Mouse (Mus musculus): ENCODE data around the gene Abcg5.

Gene Abcg5

DNA sequence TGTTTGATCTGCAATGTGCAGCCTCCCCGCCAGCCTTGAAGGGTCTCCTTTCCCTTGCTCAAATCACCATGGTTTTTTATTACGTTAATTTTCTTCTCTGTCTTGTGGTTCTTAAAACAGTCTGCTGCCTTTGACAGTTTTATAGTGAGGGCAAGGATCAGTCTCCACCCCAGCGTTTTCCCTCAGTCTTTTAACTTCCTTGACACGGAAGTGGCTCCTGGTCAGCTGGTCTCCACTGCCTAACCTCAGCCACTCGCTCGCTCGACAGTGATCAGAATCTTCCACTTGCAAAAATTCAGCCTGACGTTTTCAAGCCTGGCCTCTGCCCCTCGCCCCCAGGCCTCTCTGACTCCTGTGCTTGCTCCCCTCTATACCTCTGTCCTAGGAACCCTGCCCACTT is 17.1 kb downstream of the Abcg5 start:
- no peak for TF ChIP-seq GATA4 (IDR thresholded peaks at IDR 0.05; ENCODE audit: insufficient replicate concordance, low read length)

DNA sequence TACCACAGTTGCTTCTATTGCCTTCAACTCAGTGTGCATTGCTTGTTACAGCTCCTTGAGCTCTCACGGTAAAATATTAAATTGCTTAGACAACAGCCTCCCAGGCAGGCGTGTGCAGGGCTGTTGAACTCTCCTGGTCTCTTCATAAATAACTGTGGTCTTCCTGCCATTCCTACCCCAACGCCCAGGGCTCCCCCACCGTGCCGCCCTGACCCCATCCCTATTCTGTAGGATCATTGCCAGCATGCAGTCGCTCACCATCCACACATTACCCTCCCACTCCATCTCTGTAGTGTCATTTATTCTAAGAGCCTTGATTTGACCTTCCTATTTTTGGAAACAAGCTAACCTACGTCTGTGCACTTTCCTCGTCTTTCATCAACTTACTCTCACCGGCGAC is 17.8 kb downstream of the Abcg5 start:
- no peak for TF ChIP-seq GATA4 (IDR thresholded peaks at IDR 0.05; ENCODE audit: insufficient replicate concordance, low read length)

DNA sequence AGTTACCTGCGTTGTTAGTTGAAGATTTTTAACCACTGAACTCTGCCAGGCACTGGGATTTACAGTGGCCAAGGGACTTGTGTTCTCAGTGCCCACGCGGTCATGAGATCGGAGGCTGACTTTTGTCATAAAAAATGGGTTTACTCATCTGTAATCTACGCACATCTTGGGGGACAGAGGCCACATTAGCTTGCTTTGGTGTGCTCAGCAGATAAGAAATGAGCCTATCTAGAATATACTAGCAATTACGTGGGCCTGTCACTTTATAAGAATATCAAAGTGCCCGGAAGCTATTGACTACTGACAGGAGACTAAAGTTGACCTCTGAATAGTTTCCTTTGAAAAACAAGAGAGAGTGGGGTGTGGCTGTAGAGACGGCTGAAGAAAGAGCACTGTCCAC is 23.9 kb downstream of the Abcg5 start:
- no peak for TF ChIP-seq GATA4 (IDR thresholded peaks at IDR 0.05; ENCODE audit: insufficient replicate concordance, low read length)

DNA sequence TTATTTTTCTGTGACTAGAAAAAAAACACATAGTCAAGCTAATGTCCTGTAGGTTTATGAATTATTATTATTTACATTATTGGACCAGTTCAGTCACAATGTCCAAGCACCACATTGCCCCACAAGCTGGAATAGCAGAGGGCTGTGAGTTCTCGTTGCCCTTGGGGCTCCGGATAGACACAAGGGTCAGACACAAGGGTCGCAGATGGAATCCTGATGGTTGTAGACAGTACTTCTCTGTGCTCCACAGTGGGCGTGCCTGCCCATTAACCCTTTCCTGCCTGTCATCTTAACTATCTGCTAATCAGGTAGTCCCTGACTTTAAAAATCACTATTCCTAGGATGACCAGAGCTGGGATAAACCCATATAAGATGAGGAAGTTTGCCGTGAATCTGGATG is 24.6 kb downstream of the Abcg5 start:
- no peak for TF ChIP-seq GATA4 (IDR thresholded peaks at IDR 0.05; ENCODE audit: insufficient replicate concordance, low read length)

DNA sequence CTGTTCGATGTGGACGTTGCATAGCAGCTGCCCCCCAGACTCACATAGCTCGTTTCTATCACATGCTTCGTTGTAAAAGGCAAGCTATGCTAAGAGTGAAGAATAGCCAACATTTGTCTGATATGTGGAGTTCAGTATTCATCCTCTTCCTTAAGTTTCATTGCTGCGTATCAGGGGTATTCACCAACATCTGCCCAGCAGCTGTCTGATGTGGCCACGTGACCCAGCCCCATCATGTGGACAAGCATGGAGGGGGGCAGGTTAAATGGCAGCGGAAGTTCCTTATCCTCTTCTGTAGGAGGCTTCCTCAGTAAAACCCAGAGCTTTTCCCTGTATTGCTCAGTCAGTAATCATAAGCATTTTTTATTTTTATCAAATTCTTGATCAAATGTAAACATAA is 25.0 kb downstream of the Abcg5 start:
- TF ChIP-seq GATA4 (IDR thresholded peaks at IDR 0.05; ENCODE audit: insufficient replicate concordance, low read length): no peak

DNA sequence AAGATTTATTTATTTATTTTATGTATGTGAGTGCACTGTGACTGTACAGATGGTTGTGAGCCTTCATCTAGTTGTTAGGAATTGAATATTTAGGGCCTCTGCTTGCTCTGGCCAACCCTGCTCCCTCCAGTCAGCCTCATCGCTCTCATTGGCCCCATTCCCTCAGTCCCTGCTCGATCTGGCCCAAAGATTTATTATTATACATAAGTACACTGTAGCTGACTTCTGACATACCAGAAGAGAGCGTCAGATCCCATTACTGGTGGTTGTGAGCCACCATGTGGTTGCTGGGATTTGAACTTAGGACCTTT is 25.4 kb downstream of the Abcg5 start:
- TF ChIP-seq GATA4 (IDR thresholded peaks at IDR 0.05; ENCODE audit: insufficient replicate concordance, low read length): no peak

DNA sequence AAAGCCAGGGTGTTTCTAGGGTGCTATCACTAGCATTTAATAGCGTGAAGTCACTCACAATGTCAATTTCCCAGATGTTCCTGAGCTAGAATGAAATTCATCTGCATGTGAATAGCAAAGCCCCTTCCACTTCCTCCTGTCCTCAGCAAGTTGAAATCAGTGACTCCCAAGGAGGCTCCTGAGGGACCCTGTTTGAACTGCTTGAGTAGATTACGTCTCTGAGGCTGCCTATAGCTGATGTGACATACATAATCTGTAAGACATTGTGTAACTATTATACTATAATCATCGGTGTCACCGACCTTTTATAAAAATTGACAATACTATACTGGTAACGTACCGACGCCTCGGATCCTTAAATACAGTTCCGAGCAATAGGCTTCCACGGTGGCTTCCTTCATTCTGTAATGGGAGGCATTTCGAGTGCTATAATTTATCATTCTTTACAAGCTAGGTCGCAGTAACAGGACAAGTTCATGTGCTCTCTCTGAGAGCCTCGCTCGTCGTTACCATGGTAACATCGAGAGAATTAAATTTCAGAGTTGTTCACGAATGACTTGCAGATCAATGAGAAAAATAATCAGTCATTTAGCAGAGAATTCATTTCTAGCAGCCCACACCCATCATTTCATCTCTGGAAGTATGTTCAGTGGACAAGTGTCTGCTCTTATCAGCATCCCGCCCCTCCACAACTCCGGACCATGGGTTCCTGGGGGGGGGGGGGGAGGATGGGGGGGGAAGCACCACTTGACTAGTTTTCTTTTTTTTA is 26.0 kb downstream of the Abcg5 start:
- no peak for TF ChIP-seq GATA4 (IDR thresholded peaks at IDR 0.05; ENCODE audit: insufficient replicate concordance, low read length)

DNA sequence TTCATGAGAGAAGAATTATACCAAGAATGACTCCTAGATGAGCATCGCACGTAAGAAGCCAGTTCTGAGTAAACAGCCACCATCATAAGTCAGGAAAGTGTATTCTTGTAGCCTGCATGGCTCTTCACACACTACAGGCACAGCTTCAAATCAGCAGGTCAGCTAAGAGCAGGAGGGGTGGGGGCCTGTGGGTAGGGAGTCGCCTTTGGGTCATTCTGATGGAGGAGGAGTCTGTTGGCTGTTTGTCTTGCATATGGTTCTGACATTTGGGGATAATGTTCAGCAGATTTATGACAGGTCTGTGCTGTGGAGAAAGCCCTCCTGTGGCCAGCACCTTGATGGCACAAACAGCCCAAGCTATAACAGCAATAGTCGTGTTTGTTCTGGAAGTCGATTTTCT is 26.6 kb downstream of the Abcg5 start:
- TF ChIP-seq GATA4 (IDR thresholded peaks at IDR 0.05; ENCODE audit: insufficient replicate concordance, low read length): no peak

DNA sequence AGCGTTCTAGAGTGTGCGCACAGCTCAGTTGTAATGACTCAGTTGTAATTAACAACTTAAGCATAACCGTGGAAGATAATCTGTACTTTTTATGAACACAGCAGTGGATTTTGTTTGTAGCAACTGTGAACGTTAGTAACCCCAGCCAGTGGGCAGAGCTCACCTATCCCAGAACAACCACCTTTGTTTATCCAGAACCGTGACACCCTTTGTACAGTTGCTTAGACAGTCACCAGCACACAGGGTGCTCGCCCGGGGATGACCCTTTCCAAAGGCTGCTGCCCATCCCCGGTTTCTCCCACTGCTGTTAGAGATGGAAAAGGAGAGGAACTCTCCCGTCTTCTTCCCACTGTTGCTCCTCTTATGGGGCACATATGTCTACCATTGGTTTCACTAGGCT is 29.3 kb downstream of the Abcg5 start:
- TF ChIP-seq GATA4 (IDR thresholded peaks at IDR 0.05; ENCODE audit: insufficient replicate concordance, low read length): no peak

DNA sequence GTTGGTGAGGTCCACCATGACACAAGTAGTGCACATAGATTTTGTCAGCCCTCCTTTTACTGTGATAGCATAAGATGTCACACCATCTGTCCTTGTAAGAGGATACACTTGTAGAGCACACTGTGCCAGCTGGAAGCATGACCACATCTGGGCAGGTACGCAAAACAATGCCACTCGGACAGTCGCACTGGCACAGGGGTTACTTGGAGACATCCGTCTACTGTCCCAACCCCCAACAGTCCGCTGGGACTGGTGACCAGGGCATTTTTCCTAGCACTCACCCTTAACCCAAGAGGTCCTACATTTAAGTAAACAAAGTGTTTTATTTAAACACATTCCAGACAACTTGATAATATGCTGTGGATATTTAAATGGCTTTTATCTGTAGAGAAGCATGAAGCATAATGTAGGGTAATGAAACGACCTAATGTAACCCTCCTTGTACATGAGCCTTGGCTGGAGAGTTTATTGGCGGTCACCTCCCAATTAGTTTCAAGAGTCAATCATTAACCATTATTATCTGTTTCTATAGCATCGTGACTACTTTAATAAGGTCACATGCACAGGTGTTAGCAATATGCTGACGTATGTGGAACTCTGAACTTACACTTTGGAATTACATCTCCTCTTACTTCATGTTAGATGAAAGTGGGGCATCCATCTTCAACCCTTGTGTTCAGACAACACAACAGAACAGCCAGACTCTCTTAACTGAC is 32.4 kb downstream of the Abcg5 start:
- no peak for TF ChIP-seq GATA4 (IDR thresholded peaks at IDR 0.05; ENCODE audit: insufficient replicate concordance, low read length)

DNA sequence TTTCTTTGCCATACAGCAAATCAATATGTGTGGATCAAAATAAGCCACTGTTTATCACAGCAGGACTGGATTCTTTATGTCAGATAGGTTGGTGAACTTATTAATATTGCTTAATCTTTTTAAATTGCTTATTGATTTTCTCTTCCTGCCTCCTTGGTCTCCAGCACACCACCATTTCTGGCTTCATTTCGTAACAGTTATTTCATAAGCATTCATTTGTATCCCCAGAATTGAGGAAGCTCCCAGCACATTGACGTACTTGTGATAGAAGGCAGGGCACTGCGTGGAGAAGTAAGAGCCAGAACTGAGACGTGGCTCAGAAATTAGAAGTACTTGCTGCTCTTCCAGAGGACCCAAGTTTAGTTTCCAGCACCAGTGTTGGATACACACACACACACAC is 35.2 kb downstream of the Abcg5 start:
- no peak for TF ChIP-seq GATA4 (IDR thresholded peaks at IDR 0.05; ENCODE audit: insufficient replicate concordance, low read length)

DNA sequence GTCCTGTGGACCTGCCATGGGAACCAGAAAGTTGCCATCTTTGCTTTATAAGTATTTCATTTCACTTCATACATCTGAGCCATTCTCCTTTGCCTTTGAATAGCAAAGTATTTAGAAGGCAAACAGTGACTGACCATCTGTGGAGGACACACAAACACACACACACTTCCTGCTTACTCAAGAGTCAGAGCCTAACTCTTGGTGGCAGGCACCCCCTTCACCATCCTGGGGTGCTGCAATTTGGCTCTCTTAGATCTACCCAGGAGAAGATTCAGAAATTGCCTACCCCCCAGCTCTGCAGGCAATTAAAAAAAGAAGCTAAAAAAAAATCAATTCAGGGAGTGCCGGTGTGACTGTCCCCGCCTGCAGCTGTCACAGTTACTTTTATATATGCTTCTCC is 36.3 kb downstream of the Abcg5 start:
- no peak for TF ChIP-seq GATA4 (IDR thresholded peaks at IDR 0.05; ENCODE audit: insufficient replicate concordance, low read length)

DNA sequence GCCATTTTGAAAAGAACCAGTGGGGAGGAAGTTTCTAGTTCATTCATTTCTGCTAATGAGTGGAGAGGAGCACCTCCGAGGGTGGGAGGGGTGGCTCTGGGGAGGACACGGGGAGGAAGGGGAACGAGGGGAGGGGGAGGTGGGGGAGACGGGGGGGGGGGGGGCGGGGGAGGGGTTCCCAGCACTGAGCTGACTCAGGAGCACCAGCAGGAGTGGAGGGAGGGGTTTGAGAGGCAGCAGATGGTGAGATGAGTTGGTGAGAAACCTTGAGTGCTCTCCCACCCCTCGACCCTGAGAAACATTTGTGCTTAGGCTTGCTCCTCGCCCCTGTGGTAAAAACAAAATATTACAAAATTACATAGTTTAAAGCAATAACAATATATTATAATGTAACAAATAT is 36.9 kb downstream of the Abcg5 start:
- TF ChIP-seq GATA4 (IDR thresholded peaks at IDR 0.05; ENCODE audit: insufficient replicate concordance, low read length): no peak

DNA sequence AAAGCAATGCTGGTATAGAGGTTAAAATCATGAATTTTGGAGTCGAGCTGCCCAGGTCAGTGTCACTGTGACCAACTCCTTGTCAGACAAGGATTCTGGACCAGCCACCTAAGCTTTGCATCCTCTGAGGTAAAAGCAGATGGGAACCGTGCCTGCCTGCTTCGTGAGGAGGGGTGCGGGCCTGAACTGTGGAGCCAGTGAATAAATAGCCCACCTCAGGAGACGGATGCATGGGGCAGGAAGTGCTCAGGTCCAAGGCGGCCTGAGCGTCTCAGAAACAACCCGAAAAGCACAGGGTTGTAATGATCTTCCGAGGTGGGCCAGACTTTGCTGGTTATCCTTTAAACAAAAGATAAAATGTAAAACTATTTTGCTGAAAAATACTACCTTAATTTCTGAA is 37.7 kb downstream of the Abcg5 start:
- no peak for TF ChIP-seq GATA4 (IDR thresholded peaks at IDR 0.05; ENCODE audit: insufficient replicate concordance, low read length)

DNA sequence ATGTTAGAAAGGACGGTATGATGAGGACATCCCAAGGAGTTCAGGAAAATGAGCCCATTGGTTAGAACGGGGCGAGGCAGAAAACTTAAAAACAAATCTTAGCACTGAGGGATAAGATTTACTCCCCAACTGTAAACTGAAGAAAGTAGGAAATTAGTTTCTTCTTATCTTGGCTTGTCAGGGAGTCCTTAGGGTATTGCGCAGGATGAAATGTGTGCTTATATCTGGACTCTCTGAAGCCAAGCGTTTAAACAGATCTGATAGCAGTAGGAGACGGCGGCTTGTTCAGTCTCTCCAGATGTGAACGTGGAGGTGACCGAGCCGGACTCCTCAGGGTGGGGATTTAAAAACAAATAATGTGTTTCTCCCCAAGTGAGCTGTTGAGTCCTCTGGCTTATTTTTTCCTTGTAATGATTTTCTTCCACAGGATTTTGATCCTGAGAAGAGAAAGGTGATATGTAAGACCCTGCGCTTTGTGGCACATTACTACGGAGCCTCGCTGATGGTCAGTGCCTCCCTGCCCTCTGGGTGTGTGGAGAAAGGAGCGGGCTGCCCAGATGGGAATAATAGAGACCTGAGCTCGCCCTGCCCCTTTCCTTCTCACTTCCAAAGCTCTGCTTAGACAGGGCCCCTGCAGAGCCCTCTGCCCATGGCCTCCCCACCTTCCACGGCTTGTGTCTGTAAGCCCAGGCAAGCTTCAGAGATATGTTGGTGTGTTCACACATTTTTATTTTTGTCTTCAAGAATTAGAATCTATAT is 38.3 kb downstream of the Abcg5 start:
- no peak for TF ChIP-seq GATA4 (IDR thresholded peaks at IDR 0.05; ENCODE audit: insufficient replicate concordance, low read length)

DNA sequence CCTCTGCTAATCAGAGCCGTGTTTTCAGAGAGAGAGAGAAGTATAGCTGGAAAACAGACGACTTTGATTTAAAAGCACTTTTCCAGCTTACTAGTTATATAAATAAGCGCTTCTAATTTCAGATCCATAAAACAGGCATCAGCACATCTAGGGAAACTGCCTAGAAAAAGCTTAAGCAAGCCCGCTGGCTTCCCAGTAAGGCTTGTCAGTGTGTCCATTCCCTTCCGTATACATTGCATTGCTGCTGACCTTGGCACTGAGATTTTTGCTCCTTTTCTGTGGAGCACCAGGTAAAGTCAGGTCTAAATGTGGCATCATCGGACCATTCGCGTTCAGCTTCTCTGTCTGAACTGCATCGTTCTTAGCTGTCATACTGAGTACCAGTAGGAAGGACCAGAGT is 40.5 kb downstream of the Abcg5 start:
- TF ChIP-seq GATA4 (IDR thresholded peaks at IDR 0.05; ENCODE audit: insufficient replicate concordance, low read length): no peak

Measured in liver, adult (tissue).